Mouse (Mus musculus) telencephalon, adult 2 months (tissue): ENCODE measurements around the gene Camta1.
A peak's percentile ranks its signal among the peaks of the same experiment; 100 is the strongest.

ENCODE experiments used
- DNase-seq: peaks from one replicate; pipeline ENCODE4 v3.0.0-alpha.2; 2011; ENCODE audit warnings: low read depth, low spot score

Camta1 gene

DNA sequence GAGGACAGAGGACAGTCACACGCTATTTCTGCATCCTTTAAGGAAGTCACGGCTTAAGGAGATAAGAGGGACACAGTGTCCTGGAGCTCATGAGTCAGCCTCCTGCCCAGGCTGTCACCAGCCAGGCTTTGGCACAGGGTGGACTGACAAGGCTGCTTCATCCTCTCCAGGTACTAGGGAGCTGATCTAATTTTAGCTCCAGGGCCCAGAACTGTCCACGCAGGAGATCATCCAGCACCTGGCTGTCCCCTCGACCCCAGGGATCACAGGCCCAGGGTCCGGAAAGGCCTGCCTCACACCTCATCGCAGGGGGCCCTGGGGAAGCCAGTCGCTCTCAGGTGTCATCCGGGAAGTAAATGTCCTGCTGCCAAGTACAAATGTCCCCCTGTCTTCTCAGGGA lies 341.6 kb downstream of the Camta1 start:
- DNase-seq, result no peak

DNA sequence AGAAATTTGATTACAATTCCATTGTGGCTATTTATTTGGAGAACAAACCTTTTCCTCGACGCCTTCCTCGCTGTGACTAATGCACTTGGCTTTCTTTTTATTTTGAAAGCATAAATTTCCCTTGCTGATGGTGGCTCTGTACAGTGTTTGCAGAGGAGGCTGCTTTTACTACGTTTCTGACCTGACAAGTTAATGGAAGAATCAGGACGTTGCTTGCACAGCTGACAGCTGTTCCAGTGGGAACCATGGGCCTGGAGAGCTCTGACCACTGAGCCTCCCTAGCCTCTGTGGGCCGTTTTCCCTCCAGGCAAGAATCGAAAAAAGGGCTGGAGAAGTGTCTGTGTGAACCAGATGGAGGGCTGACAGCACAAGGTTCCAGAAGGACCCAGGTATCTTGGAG lies 342.7 kb downstream of the Camta1 start:
- no peak for DNase-seq

DNA sequence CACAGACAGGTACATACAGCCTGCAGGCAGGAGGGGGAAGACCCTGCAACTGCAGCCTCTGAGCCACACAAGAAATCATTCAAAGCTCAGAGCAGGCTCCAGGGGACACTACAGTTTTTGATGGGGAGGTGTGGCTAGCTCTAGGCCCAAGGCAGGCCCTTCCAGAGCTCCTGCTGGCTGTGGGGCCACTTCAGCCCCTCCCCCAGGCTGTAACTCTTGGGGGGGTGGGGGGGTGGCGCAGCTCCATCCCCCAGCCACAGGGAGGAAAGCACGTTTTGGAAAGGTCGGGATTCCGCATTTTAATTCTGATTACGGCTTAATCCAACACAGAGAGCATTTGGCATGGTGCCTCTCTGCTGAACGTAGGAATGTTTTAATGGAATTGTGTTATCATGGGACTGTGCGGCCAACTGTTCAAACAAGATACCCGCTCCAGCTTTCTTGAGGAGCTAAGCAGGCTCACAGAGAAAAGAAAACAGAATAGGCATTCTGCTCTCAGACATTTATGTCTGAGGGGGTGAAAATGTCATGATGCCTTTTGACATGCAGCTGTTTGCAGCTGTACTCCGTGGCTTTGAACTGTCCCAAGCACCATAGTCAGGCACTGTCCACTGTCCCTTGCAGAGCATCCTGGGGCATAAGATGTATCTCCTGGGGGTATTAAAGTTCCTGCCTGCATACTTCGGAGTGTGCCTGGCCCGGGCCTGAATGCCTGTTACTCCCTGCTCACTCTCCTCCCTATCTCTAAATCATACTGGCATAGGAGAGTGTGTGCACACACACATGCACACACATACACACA lies 344.5 kb downstream of the Camta1 start:
- DNase-seq, result no peak

DNA sequence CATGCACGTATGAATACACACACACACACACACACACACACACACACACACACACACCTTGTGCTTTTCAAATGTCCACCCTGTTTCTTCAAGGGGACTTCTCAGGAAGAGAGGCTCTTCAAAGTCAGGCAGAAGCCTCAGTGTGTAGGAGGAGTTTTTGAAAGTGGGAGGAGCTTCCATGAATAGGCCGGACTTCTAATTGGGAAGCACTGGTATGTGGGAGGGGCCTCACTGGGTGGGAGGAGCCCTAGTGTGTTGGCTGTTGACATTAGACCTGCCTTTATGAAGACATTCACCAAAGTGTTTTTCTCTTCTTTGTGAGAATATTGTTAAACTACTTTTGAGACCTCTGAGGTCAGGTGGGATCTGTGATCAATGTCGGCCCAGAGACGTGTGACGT lies 346.4 kb downstream of the Camta1 start:
- DNase-seq, result no peak

DNA sequence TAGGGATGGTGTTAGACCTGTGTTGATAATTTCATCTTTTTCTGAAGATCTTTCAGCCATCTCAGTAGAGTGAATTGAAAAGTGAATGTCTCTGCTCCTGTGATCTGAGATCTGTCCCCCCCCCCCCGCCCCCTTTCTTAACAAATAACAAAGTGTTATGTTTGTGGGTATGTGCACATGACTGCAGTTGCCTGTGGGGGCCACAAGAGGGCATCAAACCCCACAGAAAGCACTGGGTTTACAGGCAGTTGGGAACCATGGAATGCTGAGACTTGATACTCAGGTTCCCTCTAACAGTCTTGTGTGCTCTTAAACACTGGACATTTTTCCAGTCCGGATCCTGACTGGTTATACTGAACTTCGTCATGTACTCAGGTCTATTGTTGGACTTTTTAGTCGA lies 350.6 kb downstream of the Camta1 start:
- DNase-seq, result no peak

DNA sequence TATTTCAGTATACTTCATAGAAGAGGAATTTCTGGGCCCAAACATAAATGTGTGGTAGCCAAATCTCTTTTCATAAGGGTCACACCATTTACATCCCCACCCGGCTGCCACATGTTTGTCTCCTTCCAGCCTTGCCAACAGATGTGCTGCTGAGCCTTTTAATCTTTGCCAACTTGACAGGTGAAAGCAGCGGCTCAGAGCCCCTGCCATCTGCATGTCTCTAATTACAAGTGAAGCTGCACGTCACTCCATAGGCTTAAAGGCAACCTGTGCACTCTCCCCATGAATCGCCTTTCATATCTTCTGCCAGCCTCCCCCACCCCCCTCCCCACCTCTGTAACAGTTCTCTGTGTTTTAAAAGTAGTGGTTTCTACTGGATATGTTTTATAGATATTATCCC lies 351.3 kb downstream of the Camta1 start:
- DNase-seq, result no peak

DNA sequence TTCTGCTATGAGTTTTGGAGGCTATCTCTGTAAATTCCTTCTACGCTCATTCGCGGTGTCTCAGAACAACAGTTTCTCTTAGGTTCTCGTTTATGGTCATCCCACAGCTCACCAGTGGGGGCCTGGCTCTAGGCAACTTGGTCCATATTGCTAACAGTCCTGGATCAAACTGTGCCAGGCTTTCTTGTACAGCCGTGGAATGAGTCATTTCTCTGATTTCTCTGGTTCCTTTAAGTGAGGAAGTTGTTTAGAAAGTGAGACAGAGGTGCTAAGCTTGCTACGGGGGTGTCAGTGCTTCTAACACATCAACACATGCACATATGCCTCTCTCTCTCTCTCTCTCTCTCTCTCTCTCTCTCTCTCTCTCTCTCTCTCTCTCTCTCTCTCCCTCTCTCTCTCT lies 355.0 kb downstream of the Camta1 start:
- peak; percentile 48 for DNase-seq

DNA sequence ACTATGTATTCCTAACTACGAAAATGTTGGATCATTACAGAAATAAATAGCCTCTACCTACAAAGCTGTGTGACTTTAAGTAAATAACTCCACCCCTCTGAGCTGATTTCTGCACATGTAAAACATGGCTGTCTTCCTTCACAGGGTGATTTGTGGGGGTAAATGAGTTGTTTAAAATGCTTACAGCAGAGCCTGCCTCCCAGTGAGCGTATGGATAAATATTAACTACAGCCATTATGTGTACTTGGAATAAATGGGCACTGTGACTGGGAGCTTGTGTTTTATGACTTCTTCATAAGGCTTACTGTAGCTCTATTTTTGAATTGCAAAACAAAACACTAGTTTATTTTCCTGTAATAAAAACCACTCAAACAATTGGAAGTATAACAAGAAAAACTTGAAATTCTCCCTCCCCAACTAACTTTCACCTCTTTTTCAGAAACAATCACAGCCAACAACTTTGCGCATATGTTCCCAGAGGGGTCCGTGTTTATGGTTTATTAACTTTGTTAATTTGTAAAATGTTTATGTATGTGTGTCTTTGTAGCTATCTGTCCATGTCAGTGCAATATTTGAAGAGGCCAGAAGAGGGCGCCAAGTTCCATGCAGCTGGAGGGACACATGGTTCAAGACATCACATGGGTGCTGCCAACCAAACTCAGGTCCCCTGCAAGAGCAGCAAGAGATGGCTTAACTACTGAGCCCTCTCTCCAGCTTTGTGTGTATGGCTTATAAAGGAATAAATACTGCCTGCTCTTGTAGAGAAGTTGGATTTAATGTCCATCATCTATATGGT lies 363.0 kb downstream of the Camta1 start:
- no peak for DNase-seq

DNA sequence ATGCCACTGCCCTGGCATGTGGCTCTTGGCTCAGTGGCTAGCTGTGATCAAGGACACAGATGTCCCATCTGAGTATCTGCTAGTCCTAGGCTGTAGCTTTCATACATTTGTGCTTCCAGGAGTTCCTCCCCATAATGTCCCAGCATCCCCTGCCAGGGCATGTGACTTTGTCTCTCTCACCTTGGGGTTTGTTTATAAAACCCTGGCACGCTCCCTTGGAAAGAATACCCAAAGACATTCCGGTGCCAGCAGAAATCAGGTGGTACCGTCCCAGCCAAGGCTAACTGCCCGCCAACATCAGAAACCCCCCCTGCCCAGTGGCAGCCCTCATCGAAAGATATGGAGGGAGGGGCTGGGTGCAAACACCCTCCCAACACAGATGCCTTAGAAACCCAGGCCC lies 365.1 kb downstream of the Camta1 start:
- no peak for DNase-seq

DNA sequence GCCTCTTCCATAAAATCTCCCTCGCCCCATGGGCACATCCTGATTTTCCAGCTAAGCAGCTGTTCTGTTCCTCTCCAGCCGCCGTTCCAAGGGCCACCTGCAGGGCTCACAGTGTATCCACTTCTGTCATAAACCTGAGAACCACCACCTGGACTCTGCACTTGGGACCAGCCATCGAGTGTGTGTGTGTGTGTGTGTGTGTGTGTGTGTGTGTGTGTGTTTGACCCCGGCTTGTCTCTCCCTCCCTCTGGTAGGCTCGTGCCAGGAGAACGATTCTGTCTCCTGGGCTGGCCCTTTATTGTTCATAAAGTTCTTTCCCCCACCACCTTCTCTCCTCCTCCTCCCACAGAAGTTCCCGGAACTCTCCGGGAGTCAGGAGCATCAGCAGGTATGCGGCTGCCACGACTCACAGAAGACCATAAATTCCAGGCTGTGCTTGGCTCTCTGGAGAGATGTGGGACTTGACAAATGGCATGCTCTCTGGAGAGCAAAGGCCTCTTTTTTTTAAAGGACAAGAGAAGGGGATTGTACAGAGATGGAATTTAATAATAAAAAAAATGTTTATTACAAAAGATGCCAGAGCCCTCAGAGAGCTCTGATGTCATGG lies 366.3 kb downstream of the Camta1 start:
- no peak for DNase-seq

DNA sequence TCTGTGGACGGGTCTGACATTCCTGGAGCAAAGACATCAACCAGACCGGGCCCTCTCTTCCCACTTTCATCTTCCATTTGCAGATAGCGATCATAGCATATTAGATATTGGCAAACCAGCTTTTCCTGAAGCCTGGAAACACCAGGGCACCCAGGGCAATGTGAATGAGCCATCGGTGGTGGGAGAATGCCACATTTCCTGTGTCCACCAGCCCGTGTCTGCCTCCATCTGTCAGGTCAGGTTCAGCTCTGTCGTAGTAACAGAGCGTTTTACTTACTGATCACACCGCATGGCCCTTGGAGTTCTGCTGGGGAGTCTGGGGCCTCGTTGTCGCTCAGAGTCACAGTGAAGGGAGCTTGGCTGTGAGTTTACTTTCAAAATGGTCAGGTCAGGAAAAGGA lies 368.9 kb downstream of the Camta1 start:
- DNase-seq, result no peak

DNA sequence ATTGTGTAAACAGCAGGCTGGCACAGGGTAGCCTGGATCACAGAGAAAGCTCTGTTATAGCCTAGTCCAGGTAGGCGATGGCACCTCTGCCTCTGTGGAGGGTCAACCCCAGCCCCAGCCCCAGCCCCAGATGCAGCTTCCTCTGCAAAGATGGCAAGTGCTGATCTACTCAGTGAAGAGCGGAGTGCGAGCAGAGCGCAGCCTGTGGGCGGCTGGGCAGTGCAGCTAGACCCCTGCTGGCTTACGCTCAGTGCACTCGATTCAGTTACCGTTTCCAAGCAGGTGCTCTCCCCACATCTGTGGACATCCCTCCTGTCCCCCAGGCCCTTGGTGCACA lies 377.7 kb downstream of the Camta1 start:
- DNase-seq, result no peak

DNA sequence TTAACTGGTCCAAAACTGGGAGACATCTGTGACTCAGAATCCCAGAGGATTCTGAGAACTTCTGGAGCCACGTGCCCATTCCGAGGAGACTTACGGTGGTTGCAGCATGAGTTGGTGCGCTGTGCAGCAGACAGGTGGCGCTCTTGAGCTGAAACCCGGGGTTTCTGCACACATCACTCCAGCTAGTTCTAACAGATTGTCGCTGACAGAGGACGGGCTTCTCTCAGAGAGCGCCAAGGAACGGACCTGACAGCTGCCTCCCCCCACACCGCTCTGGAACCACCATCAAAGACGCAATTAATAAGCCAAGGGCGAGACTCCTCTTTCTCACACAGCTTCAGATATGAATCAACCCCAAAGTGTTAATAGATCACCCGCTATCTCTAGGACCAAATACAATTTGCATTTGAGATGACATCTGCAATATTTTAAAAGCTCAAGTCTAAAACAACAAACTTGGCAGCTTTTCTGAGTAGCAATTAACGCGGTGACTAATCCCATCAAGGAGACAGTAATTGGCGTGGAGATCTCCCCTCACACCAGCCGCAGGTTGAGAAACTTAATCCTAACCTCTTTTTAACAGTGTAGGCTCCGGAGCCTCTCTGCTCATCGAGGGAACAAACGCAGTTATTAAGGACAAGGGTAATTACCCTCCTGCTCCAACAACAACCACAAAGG lies 378.2 kb downstream of the Camta1 start:
- peak; percentile 41 for DNase-seq

DNA sequence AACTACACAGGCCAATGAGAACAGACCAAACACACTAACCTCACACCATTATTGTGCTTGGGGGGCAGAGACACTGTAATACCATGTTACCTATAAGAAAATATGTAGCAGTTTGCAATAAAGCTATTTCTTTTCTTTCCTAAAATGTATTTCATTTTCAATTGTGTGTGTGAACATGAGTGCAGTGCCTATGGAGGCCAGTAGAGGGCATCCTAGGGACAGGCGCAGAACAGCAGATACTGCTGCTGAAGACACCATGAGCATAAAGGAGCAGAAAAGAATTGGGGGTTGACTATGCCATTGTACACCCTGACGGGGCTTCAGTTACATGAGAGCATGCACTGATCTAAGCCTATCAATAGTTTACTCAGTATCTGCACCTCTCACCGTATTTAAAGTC lies 380.7 kb downstream of the Camta1 start:
- no peak for DNase-seq

DNA sequence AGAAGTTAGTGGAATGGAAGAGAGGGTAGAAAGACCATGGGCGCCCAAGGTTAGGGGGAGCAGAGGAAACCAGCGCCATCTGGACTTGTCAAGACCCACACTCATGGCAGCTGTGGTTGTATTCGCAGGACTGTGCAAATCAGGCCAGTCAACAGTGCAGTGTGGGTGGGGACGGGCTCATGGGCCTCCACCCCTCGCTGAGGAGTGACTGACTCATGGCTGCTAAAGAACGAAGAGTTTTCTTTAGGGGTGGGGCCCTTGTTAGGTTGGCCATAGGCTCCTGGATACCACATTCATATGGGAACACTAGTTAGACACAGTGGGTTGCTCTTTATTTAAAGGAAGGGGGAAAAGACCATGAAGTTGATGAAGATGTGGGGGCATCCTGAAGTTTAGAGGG lies 383.7 kb downstream of the Camta1 start:
- DNase-seq, result no peak

DNA sequence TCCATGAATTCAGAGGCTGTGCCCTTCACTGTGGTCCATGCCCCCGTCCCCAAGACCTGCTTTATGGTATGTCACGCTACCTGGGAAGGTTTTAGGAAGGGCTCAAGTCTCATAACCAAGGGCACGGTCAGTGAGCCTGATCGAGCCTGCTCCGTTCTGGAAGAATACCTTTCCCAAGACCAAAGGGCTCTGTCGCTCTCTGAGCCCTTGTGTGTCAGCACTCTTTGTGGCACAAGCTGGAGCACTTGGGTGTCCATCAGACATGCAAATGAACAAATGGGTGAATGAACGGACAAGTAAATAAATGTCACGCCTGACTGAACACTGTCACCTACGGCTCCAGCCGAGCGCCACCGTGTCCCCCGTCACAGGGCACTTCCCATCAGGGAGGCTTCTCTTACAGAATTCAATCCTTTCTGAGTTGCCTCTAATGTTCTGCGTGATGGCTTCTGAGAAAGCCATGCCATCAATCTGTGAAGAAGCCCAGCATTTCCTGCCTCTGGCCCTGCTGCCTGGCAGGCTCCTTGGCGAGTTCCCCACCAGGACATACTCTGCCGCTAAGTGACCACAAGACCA lies 386.7 kb downstream of the Camta1 start:
- DNase-seq, result no peak

DNA sequence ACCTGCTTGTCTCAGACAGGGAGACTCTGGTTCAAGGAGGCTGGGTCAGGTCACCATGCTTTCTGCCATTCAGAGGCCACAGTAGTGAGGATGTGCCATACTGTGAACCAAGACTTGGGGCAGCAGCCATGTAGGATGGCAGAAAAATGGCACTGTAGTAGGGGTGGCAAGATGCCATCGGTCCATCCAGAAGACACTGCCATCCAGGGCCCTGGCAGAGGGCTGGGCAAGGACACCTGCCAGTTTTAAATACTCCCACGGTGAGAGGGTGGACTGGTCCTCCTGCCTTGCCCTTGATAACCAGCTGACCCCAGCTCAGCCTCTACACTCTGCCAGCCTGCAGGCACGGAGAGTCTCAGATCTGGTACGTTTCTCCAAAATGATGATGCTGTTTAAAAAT lies 389.8 kb downstream of the Camta1 start:
- DNase-seq, result no peak

DNA sequence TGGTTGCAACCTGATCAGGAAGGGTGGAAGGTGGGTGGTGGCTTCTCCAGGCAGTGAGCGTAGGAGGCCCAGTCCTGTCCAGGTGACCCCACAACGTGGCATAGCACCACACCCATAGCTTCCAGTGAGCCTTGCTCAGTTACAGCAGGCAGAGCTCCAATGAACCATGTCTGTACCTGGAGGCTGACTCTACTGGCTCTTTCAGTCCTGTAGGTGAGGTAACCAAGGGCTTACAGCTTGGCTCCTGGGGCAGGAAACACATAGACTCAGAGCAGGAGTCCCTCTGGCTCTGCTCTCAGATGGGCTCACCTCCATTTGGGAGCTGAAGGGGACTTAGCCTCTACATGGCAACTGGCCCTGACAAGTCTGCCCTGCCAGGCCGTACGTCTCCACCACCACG lies 393.3 kb downstream of the Camta1 start:
- DNase-seq, result no peak

DNA sequence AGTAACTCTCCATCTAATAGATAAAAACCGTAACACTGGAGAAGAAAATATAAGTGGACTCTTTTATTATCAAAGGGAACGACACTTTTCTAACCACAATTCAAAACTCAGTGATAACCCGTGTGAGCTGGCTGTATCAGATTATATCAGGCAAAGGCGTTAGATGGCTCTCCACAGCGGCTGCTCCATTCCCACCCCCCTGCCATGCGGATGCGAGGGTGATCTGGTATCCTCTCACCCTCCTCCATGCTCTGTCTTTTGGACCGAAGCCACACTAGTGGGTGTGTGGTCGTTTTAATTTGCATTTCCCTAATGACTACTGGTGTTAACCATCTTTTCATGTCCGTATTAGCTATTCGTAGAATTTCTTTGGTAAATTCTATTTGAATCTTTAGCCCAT lies 403.0 kb downstream of the Camta1 start:
- no peak for DNase-seq

DNA sequence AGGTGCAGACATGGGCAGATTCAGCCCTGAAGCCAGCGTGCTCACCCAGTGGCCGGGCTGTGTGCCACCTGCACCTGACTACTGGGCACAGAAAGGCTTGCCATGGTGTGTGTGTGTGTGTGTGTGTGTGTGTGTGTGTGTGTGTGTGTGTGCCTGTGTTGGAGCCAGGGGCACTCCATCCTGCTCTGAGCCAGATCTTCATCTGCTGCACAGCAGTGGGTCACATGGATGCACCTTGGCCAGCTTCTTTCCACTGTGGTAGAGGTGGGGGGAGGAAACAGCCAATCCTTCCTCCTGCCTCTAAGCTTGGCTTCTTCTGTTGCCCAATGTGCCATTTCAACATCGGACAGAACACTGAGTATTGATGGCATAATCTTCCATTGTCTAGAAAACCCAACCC lies 407.1 kb downstream of the Camta1 start:
- DNase-seq, result no peak

DNA sequence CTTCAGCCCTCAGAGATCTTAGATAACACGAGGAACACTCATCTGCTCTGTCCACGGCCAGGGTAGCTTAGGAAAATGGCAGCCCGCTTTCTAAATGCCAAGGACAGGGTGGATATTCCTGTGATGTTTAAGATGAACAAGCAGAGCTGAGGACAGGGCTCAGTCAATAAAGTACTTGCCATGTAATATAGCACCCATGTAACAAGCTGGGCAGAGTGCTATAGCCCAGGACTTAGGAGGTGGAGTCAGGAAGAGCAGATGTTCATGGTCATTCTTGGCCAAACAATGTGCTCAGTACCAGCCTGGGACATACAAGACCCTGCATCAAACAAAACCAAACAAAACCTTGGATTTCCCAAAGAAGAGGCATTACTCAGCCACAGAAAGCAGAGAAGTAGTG lies 407.6 kb downstream of the Camta1 start:
- DNase-seq, result no peak

DNA sequence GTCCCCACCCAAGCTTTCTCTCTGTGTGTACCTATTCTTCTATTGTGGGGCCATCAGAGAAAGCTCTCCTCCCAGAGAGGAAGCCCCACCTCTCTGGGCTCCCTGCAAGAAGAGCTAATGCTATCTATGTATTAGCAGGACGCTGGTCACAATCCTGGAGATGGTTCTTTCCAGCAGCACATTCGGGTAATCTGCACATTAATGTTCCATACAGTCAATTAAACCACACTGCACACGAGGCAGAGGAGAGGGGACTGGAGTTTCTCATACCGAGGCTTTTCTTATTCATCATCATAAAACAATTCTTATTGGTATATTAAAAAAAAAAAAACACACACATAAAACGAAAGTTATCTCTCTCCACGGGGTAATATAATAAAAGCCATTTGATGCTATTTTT lies 409.8 kb downstream of the Camta1 start:
- DNase-seq, result no peak
